Mouse (Mus musculus) brain, embryonic 14.5 days (tissue): ENCODE results near the gene Slitrk3. TPM values are rescaled to one million over a fixed set of nuclear protein-coding genes. Genes with fewer than 3 reads are reported as not detected.
"Not testable (repeated sequence)": the region's sequence is repeated elsewhere in the genome, so short reads cannot be mapped to it uniquely, and the experiment has no call there.

Experiments used
- DNase-seq: peaks from one replicate; pipeline ENCODE4 v3.0.0-alpha.2; 2011; ENCODE audit warnings: low read depth
- CTCF ChIP-seq: fragments of 200-500 bp; IDR thresholded peaks from 2 replicates; pipeline ENCODE4 v1.5.1; 2012; ENCODE audit warnings: inconsistent platforms, mild to moderate bottlenecking, moderate library complexity, borderline replicate concordance; ENCODE audit not compliant: insufficient read depth, insufficient read length; ENCODE audit errors: extremely low read depth
- POLR2A ChIP-seq: fragments of 200-500 bp; IDR thresholded peaks from 2 replicates; pipeline ENCODE4 v1.6.1; 2012; ENCODE audit warnings: mild to moderate bottlenecking, inconsistent platforms, borderline replicate concordance; ENCODE audit not compliant: poor library complexity, insufficient read depth, insufficient read length, severe bottlenecking; ENCODE audit errors: extremely low read depth
- polyA plus RNA-seq: library from polyadenylated mRNA; depleted of rRNA; stranded (reverse); fragments of >200 nt; gene quantifications from 2 replicates; pipeline ENCODE4 v1.2.3, GENCODE M21; 2012; rRNA removed

Slitrk3 gene
- 7.7 and 16.6 TPM in 2 replicates for polyA plus RNA-seq

DNA sequence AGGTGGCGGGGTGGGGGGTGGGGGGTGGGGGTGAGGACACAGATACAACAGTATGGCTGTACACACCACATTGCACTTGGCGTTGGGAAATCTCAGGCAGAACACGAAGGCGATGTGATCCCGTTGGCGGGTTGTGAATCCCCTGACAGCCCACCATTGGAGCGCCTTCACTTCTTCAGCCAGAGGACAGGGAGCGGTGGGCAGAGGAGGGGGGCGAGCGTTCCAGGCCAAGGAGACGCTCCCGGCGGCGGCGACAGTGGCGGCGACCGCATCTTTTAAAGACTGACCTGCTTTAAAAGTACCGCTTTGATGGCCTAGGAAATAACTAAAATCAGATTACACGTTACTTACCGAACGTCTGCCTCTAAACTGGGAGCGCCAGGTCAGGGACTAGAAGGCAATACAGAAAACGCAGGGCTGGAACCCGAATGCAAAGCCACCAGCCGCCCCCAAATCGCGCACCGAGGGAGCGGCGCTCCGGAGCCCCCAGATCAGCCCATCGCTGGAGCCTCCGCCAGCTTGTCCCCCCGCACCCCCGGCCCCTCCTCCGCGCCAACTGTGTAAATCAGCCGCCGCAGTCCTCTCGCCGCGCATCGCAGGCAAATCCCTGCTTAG lies at the start of gene Slitrk3:
TSS of gene Slitrk3 (minus strand) at position 607 of the 615 bp plus-strand sequence.
- TF ChIP-seq POLR2A (no peak), CTCF (no peak)
- DNase-seq: peak; percentile 89

DNA sequence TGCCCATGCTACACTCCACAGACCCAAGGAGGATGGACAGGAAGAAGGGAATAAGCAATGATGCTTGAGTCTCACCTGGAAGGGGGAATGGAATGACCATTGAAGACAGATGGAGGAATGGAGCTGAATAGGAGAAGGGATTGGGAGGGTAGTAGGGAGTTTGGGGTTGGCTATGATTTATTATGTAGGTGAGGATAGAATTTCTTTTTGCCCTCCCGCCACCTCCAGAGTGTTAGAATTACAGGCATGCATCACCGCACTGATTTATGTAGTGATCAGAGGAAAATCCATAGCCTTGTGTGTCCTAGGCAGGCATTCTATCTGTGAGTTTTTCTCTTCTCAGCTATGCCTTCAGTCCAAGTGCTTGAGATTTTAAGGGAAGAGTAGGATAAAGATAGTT lies 36.8 kb upstream of the Slitrk3 start:
- not testable (repeated sequence) for DNase-seq

DNA sequence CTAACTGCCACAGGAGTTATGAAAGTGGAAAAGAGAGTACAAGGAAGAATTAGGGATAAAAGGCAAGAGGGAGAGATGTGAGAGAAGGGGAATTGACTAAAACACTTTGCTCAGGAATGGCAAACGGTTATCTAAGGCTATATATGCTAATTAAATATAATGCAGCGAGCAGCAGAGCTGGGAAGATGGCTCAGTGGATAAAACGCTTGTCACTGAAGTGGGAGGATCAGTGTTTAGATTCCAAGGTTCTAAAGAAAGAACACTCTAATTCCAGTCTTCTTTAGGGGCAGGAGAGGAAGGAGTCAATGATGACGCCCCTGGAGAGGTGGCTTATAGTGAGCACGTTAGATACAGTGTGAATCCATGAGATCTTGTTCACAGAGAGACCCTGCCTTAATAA lies 27.0 kb upstream of the Slitrk3 start:
- DNase-seq: no peak
- TF ChIP-seq POLR2A (no peak), CTCF (no peak)

DNA sequence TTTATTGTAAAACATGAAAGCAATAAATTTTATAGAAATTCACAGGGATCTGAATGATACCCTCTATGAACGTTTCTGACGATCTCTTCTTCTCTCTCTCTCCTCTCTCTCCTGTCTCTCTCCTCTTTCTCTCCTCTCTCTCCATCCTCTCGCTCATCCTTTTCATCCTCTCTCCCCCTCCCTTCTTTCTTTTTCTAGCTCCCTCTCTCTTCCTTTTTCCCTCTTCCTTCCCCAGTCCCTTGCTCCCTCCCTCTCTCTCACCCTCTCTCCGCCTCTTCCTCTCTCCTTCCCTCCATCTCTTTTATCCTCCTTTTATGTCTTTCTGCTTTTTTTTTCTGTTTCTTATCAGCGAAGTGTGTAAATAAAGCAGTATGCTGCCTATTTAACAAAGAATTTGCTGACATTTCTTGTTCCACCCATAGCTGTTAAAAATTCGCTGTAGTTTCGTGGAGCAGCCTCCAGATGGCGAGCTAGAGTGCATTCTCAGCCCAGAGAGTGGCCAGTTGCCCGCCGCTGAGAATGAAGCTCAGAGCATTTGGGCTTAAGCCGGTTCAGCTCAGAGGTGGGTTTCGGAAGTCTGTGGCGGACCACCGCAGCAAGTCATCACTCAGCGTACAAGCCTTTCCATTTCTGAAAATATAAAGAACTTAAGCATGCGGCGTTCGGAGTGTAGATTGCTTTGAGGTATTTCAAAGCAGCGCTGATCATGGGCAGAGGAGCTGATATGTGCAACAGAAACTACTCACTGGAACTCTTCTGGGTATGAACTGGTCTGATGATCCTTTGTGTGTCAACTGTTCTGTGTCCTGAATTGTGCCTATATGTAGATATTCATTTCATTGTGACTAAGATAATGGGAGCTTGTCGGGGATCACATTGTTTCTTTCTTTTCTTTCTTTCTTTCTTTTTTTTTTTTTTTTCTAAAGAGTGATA lies 8.5 kb upstream of the Slitrk3 start:
- peak; percentile 88 for DNase-seq

DNA sequence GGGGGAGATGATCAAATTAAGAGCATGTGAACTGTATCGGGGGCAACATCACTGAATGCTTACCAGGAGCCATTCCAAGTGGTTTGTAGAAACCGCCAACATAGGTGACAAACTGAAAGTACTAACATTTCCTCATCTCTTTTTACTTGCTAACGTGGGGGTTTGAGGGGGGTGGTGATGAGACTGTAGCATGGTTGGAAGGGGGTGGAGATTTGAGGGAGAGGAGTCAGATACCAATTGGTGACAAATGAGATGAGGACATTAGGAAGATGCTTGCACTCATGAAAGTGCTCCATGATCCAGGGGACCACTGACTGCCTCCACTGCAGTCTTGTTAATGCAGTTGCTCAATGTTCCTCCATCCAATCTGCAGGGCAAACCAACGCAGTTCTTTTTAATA lies 587 bp upstream of the Slitrk3 start:
- TF ChIP-seq POLR2A (no peak), CTCF (no peak)
- DNase-seq: peak; percentile 40

More for the DNA sequence above, 8.5 kb upstream of the Slitrk3 start:
- TF ChIP-seq CTCF (peak; percentile 79), POLR2A (no peak)

DNA sequence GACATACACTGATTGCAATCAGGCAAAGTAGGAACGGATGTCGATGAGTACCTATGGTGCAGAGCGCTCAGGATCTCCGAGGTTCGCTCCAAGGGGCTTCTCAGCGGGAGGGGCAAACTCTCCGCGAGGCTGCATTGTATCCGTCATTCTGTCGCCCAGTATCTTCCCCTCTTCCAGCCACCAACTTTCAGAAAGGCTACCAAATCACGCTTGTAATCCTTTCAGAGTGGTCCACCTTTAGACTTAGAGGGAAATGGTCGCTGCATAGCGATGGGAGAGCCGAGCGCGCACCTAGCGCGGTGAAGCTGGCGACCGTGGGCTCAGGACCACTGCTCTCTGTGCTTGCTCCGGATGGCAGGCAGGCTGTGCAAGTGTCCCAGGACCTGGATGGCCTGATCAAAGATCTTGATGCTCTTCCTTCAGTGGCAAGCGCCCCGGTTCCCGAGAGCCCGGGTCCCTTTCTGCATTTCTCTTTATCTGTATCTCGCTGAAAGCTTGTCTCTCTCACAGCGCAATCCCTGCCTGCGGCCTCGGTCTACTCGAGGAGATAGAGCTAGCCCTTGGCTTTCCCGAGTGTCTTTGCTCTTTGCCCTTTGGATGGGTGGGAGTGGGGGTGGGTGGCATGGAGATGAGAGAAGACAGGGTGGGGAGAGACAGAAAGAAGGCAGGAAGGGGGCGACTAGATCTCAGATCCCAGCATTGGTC lies 959 bp downstream of the Slitrk3 start:
- peak; percentile 66 for DNase-seq

DNA sequence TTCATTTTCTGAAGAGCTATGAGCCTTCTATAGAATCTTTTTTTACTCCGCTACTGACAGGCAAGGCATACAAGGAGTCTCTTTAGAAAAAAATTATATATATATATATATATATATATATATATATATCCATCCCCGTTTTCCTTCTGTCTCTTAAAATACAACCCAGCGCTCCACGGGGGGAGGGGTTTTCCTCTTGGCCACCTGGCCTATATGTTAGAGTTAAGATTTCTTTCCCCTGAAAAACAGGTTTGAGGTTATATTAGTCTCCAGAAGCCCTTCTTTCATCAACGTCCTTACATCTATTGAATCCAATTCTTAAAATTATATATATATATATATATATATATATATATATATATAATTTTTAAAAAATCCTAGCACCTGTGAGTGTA lies 1.6 kb downstream of the Slitrk3 start:
- DNase-seq: peak; percentile 50
- TF ChIP-seq POLR2A (no peak), CTCF (no peak)

More for the DNA sequence above, 959 bp downstream of the Slitrk3 start:
- TF ChIP-seq POLR2A (no peak), CTCF (no peak)

DNA sequence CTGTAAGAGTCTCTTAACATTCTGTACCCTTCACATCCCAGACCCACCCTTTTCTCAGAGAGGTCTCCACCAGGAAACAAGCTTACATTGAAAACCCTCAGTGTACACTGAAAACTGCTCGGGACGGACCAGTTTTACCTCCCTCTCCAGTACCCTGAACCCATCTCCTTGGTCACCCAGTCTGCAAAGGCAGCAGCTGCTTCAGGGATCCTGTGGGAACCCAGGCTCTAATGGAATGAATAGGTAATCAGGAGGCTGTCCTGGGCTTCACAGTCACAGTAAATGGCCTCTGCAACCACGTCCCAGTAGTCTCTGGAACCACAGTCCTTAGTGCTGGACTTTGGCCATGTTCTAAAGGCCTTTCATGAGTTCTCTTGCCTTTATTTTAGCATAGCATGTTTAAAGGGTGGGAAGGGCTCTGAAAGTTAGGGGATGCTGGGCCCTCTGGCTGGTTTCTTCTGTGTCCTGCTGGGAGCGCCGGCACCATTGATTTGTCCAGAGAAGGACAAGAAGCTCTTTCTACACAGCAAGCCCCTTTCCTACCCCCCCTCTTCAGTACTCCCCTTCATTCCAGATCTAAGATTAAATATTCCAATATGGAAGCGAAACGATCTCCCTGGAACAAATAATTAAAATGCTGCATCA lies 2.1 kb downstream of the Slitrk3 start:
- peak; percentile 37 for DNase-seq

DNA sequence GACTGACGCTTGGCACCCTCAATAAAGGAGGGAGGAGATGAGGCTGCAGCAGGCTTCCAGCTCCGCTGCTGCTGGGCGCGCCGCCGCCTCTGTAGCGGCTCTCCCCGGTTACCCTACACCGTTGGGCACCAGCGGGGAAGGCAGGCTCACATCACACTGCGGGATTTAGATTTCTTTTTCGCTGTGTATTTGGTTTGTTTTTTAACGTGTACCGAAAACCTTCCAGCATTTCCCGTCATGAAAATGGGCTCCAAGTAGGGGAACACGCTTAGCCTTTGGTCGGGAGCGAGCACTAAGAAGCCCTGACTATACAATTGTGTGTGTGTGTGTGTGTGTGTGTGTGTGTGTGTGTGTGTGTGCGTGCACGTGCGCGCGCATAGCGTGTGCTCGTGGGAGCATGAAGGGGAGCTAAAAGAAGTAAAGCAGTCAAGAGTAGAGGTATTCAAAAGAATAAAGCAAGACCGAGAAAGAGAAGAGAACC lies 4.1 kb downstream of the Slitrk3 start:
- TF ChIP-seq CTCF (no peak), POLR2A (peak; percentile 42; the same call in 1 of the 2 replicates)
- DNase-seq: peak; percentile 91

More for the DNA sequence above, 2.1 kb downstream of the Slitrk3 start:
- TF ChIP-seq CTCF: no peak
- TF ChIP-seq POLR2A: no peak

DNA sequence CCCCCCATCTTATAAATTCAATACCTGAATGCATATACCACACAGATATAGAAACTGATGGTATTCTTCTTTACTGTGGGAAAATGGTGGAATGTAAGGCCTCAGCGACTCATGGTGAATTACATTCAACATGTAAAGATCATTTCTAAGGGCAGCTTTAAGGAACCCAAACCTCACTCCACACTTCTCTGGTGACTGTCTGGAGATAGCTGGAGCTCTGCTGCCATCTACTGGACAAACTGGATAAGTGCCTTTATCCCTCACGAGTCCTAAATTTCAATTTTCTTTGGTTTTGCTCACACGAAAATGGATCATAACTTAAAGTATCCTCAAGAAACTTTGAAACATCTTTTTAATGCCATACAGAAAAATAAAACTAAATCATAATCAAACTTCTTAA lies 11.4 kb downstream of the Slitrk3 start:
- TF ChIP-seq POLR2A (no peak), CTCF (peak; percentile 81; the same call in 1 of the 2 replicates)
- DNase-seq: peak; percentile 90

DNA sequence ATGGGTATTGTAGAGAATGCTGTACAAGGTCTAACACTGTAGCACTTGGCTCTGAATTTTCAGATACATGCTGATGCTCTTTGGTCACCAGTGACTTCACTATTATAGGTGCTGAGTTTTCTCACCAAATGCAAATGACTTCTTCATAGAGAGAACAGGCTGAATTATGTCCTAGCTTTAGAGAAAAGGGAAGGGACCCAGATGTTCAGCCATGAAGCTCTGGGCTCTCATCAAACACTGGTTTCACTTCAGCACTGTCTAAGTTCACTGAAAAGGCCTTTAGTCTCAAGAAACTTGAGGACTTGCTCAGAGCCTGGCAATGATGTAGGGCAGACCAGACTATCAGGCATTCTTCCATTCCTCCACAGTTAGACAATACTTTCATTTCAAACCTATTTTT lies 15.3 kb downstream of the Slitrk3 start:
- TF ChIP-seq CTCF: no peak
- TF ChIP-seq POLR2A: no peak
- no peak for DNase-seq

DNA sequence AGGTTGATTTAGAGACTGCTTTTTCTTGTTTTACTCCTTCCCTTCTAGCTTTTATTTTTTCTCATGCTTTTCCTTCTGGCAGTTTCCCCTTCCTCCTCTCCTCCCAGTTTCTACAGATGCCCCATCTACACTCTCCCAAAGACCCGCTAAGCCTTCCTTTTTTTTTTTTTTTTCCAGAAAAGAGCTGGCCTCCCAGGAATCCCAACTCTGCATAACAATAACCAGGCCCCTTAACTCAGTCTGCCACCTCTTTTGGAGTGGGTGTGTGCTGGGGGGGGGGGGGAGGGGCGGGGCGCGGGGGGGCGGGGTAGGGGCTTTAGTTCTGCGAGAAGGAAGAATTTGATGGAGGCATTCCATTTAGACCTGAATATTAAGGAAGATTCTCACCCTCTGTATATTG lies 51.6 kb downstream of the Slitrk3 start:
- TF ChIP-seq CTCF (no peak), POLR2A (no peak)
- no peak for DNase-seq
